Mouse (Mus musculus) mature B cell (primary cell): Measurements from ENCODE around the gene Cnbp.

Experiments used
- in situ Hi-C: fragments of 300-500 bp; cut with MboI; formaldehyde crosslinking; loops from 2 replicates; pipeline ENCODE4 v1.14.3; 2019

The Cnbp gene

GRCm38 (mm10) chr6:87850900-87851614 is at the start of gene Cnbp:
Gene Cnbp, minus strand, starts transcription at chr6:87851106.
- in situ Hi-C loops: loop anchor here (5.0 kb wide), 1 partner anchor 36 kb away; the partner anchor contains the start of gene Copg1

GRCm38 (mm10) chr6:87898028-87898427 is 47.1 kb upstream of the Cnbp start:
- in situ Hi-C loops: no loop called here

DNA sequence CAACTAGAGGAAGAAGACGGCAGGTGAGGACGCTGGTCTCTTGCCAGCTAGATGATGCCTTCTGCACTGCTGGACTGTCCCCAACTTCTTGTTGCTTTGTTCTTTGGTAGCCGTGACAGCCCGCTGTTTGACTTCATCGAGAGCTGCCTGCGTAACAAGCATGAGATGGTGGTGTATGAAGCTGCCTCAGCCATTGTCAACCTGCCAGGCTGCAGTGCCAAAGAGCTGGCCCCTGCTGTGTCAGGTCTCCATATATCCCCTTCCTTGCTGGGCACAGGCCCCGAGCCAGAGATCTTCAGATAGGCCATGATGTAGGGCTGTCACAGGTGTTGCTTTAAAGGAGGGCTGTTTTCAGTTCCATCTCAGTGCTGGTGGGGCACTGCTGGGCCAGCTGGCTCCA is 43.0 kb upstream of the Cnbp start:
- in situ Hi-C loops: no loop called here

DNA sequence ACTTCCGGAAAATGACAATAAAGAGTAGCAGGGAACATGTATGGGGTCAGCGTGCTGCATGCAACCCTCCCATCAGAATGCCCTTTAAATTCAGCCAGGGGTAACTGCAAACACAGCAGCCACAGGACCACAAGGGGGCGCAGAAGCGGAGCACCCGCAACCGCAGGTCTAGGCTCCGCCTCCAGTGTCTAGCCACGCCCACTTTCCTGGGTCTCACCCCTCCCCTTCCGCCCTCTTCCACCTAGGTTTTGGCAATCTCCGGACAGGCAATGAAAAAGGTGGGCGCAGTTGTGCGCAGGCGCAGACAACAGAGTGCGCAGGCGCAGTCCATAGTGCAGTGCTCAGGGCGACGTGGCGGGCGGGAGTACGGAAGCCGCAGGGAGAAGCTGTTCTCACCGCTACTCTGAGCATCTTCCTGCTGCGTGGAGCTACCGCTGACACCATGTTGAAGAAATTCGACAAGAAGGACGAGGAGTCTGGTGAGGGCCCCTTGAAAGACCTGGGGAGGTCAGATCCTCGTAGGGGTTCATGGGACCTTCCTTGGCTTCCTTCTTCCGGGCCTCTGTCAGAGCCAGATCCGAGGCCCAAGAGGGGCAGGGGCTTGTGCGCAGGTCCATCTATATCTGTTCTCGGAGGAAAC is 36.8 kb upstream of the Cnbp start, which contains the start of gene Copg1:
Gene Copg1, plus strand, starts transcription at position 221 of the 640 bp plus-strand sequence.
- in situ Hi-C loops: loop anchor here (5.0 kb wide), 1 partner anchor 35 kb away; the partner anchor contains the start of gene Cnbp

GRCm38 (mm10) chr6:87886721-87887120 is 35.8 kb upstream of the Cnbp start:
- in situ Hi-C loops: loop anchor here (5.0 kb wide), 1 partner anchor 34 kb away; the partner anchor contains the start of gene Cnbp

DNA sequence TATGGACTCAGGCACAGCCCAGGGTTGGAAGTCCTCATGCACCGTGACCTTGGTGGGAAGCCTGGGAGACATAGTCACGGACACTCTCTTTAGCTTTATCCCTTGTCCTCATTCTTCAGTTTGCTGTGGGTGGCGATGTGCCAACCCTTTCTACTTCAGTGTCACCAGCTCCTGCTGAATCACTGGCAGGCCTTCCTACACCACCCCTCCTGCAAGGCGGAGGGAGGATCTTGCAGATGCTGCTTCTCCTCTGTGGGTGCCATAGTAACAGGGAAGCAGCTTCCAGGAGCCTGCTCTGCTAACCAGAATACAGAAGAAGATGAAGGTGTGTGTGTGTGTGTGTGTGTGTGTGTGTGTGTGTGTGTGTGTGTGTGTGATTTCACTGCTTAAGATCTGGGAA is 31.9 kb upstream of the Cnbp start:
- in situ Hi-C loops: no loop called here

GRCm38 (mm10) chr6:87882221-87882620 is 31.3 kb upstream of the Cnbp start:
- in situ Hi-C loops: no loop called here

DNA sequence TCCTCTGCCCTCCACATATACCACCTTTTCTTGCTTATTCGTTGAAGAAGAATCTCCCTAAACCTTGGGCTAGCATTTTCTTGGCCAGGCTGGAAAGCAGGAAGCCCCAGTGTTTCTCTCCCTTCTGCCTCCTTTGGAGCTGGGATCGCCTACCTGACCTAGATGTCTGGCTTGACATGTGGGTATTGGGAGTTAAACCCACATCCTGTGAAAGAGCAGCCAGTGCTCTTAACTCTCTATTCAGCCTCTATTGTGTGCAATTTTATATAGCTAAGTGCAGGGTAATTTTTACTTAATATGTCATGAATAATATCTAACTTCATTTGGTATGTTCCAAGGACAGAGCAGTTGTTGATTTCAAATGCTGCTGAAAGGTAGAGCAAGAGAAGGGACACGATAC is 28.7 kb upstream of the Cnbp start:
- in situ Hi-C loops: no loop called here

GRCm38 (mm10) chr6:87879010-87879409 is 28.1 kb upstream of the Cnbp start:
- in situ Hi-C loops: no loop called here

GRCm38 (mm10) chr6:87876068-87876643 is 25.2 kb upstream of the Cnbp start:
- in situ Hi-C loops: no loop called here

GRCm38 (mm10) chr6:87875562-87875961 is 24.7 kb upstream of the Cnbp start:
- in situ Hi-C loops: no loop called here

- in situ Hi-C loops: no loop called here
These were observed 24.2 kb upstream of the Cnbp start for GRCm38 (mm10) chr6:87875083-87875482.

- in situ Hi-C loops: no loop called here
These were observed 23.1 kb upstream of the Cnbp start for GRCm38 (mm10) chr6:87873963-87874362.

GRCm38 (mm10) chr6:87873104-87873503 is 22.2 kb upstream of the Cnbp start:
- in situ Hi-C loops: no loop called here

GRCm38 (mm10) chr6:87871240-87871639 is 20.3 kb upstream of the Cnbp start:
- in situ Hi-C loops: no loop called here

DNA sequence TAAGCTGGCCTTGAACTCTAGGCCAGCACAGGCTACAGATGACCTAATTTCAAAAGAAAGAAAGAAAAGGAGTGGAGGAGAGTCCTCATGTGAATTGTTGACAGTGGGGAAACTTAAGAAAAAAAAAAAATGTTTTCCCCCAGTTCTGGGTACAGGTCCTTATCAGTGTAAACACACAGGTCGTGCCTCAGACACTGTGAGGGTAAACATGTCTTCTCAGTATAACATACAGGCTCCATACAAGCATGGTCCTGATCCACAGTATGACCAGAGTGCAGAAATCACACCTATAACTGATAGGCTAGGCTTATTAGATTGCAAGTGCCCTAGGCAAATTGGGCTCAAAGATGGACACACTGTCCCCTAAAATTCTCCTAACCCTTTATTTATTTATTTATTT is 19.5 kb upstream of the Cnbp start:
- in situ Hi-C loops: no loop called here

DNA sequence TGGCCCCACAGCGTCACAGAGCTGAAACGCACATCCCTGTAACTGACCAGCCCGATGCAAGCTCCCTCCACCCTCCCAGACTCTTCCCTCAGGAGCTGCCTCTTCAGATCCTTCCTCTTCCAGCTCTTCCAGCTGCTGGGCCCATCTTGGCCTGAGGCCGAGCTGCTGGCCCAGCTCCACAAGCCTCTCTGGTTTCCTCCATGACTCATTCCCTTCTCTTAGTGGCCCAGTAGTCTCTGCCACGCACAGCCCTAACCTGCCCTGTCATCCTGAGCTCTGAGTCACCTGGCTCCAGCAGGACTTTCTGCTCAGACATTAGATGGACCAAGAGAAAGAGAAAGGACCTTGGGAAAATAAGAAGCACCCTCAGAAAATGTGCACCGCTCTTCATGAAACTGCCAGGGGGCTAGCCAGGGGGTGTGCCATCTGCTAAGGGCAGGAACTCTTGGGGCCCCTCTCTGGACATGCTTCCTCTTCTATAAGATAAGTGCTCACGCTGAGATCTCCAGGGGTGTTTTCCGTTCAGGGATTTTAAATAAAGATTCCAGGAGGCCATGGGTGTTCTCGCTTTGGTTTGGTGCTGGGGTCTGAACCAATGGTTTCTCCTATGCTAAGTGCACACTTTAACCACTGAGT is 18.1 kb upstream of the Cnbp start:
- in situ Hi-C loops: no loop called here

DNA sequence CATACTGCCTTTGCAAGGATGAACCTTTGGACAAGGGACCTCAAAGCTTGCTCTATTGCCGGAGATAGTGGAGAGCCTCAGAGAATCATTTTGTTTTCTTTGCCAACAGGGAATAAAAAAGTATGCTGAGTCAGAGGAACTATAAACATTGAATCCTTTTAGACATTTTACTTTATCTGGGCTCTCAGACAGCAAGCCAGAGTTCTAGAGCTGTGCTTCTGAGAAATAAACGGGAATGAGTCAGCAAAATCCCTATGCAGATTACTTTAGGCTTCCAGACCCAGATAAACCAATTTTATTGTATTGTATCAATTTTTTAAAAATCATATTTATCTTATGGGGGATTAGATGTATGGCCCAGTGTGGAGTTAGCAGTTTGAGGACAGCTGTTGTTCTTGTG is 16.4 kb upstream of the Cnbp start:
- in situ Hi-C loops: no loop called here

DNA sequence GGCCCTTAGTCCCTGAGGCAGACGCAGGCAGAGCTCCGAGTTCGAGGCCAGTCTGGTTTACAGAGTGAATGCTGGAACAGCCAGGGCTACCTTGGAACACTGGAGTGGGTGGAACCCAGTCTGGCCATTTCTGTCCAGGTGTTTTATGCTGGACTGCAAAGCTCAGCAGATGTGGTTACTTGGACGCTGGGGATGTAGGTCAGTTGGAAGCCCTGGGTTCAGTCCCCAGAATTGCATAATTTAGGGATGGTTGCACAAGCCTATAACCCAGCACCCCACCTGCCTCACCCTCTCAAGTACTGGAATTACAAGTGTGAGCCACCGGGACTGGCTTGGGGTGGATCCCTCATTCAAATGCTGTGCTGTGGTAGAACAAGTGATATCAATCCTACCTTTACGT is 15.3 kb upstream of the Cnbp start:
- in situ Hi-C loops: no loop called here

DNA sequence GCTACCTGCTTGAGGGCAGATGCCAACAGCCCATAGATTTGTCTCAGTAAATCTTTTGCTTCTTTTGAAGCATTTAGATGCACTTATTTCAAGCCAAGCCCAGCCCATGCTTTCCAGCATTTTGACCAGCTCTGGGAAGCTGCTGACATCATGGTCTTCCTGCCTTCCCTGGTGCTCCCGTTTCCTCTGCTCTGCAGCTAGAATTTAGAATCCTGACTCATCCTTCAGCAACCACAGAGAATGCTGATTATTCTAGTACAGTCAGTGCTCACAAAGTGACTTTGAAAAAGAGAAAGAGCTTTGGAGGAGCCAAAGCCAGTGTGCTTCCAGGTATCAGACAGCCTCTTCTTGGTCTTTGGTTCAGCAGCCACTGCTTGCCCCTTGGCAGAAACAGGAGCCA is 6.2 kb upstream of the Cnbp start:
- in situ Hi-C loops: no loop called here

GRCm38 (mm10) chr6:87853446-87853845 is 2.5 kb upstream of the Cnbp start:
- in situ Hi-C loops: loop anchor here (5.0 kb wide), 1 partner anchor 34 kb away; the partner anchor contains the start of gene Copg1

GRCm38 (mm10) chr6:87851871-87852270 is 965 bp upstream of the Cnbp start:
- in situ Hi-C loops: loop anchor here (5.0 kb wide), 1 partner anchor 35 kb away; the partner anchor contains the start of gene Copg1
